8 mouse cellular contexts compared by ENCODE assay signal in genomic region chr2:130629839-130630203, GRCm38 (mm10). TPM values are rescaled to one million over a fixed set of nuclear protein-coding genes. Genes with fewer than 3 reads are reported as not detected.
DNase-seq lines count a peak whose midpoint lies in the region; ATAC-seq and TF ChIP-seq lines count a peak whose summit lies in the region.

Gene Fastkd5, minus strand, starts transcription at chr2:130630027.
Gene Ubox5, minus strand, starts transcription at chr2:130630038.

- H3K27me3 ChIP-seq in erythroblast, embryonic 14.5 days (ENCODE audit: control insufficient read depth): peaks cover 31% of the 10 kb centered on the region
- H3K27me3 ChIP-seq in heart, embryonic 11.5 days (ENCODE audit: control insufficient read depth, insufficient read depth, low read length): peaks cover 19% of the 10 kb centered on the region
- H3K27me3 ChIP-seq in kidney, embryonic 16.5 days (ENCODE audit: insufficient read depth, low read length): peaks cover 7% of the 10 kb centered on the region; the same call in 1 of the 2 replicates
- H3K27me3 ChIP-seq in liver, embryonic 11.5 days (replicated peaks; ENCODE audit: control insufficient read depth, insufficient read depth, low read length): peaks cover 20% of the 10 kb centered on the region
- H3K27me3 ChIP-seq in stomach, embryonic 14.5 days (ENCODE audit: control insufficient read depth, insufficient read depth, low read length): peaks cover 6% of the 10 kb centered on the region

- TF ChIP-seq CTCF in brain, embryonic 14.5 days (IDR thresholded peaks at IDR 0.05; ENCODE audit: borderline replicate concordance, extremely low read depth, insufficient read depth, insufficient read length): no peak

- peak within 1 kb of the TSS; percentile 76 for H3K4me2 ChIP-seq in heart, embryonic 11.5 days
- peak within 1 kb of the TSS; percentile 88 for H3K4me2 ChIP-seq in kidney, embryonic 16.5 days (replicated peaks; ENCODE audit: low read depth, low read length)
- H3K4me2 ChIP-seq in liver, embryonic 11.5 days: peak within 1 kb of the TSS; percentile 85
- peak within 1 kb of the TSS; percentile 94 for H3K4me2 ChIP-seq in stomach, embryonic 14.5 days (replicated peaks; ENCODE audit: low read depth, low read length)

- H3K36me3 ChIP-seq in erythroblast, embryonic 14.5 days (ENCODE audit: control insufficient read depth): peaks cover 32% of the 10 kb centered on the region
- H3K36me3 ChIP-seq in heart, embryonic 11.5 days (ENCODE audit: control insufficient read depth, insufficient read depth, low read length): peaks cover 5% of the 10 kb centered on the region
- peaks cover 15% of the 10 kb centered on the region for H3K36me3 ChIP-seq in kidney, embryonic 16.5 days (ENCODE audit: insufficient read depth, low read length)
- peaks cover 11% of the 10 kb centered on the region for H3K36me3 ChIP-seq in liver, embryonic 11.5 days (ENCODE audit: control insufficient read depth, insufficient read depth, low read length)
- H3K36me3 ChIP-seq in stomach, embryonic 14.5 days (ENCODE audit: control insufficient read depth, insufficient read depth, low read length): peaks cover 9% of the 10 kb centered on the region; the same call in 1 of the 2 replicates

- H3K4me3 ChIP-seq in erythroblast, embryonic 14.5 days (replicated peaks): peak within 1 kb of the TSS; percentile 99
- H3K4me3 ChIP-seq in heart, embryonic 11.5 days (ENCODE audit: low read depth, low read length): peak within 1 kb of the TSS; percentile 94
- peak within 1 kb of the TSS; percentile 97 for H3K4me3 ChIP-seq in kidney, embryonic 16.5 days (ENCODE audit: low read length)
- peak within 1 kb of the TSS; percentile 93 for H3K4me3 ChIP-seq in liver, embryonic 11.5 days (ENCODE audit: low read depth, low read length)
- peak within 1 kb of the TSS; percentile 98 for H3K4me3 ChIP-seq in stomach, embryonic 14.5 days (ENCODE audit: low read depth, low read length)

- H3K27ac ChIP-seq in heart, embryonic 11.5 days (ENCODE audit: low read depth, low read length): peak within 1 kb of the TSS; percentile 62
- H3K27ac ChIP-seq in kidney, embryonic 16.5 days (ENCODE audit: low read length): peak within 1 kb of the TSS; percentile 48
- peak within 1 kb of the TSS; percentile 67 for H3K27ac ChIP-seq in liver, embryonic 11.5 days (ENCODE audit: low read depth, low read length)
- peak within 1 kb of the TSS; percentile 22; the same call in 1 of the 2 replicates for H3K27ac ChIP-seq in stomach, embryonic 14.5 days (ENCODE audit: low read length)

- peak; percentile 88 for DNase-seq in B cell, adult 2 months
- DNase-seq in brain, embryonic 14.5 days (ENCODE audit: low read depth): peak; percentile 95
- peak; percentile 84 for DNase-seq in liver, embryonic 11.5 days (ENCODE audit: low spot score)
- DNase-seq in naive thymus-derived CD4-positive, alpha-beta T cell, adult 2 months (ENCODE audit: low read depth): peak; percentile 88

- TF ChIP-seq POLR2A in brain, embryonic 14.5 days (IDR thresholded peaks at IDR 0.05; ENCODE audit: borderline replicate concordance, extremely low read depth, insufficient read depth, insufficient read length, poor library complexity, severe bottlenecking): peak; percentile 30; the same call in 1 of the 2 replicates

- H3K4me1 ChIP-seq in erythroblast, embryonic 14.5 days (ENCODE audit: control insufficient read depth): peaks cover 34% of the 10 kb centered on the region
- peaks cover 10% of the 10 kb centered on the region; the same call in 1 of the 2 replicates for H3K4me1 ChIP-seq in heart, embryonic 11.5 days (ENCODE audit: control insufficient read depth, insufficient read depth, low read length)
- H3K4me1 ChIP-seq in kidney, embryonic 16.5 days (ENCODE audit: insufficient read depth, low read length): peaks cover 21% of the 10 kb centered on the region
- peaks cover 8% of the 10 kb centered on the region for H3K4me1 ChIP-seq in liver, embryonic 11.5 days (replicated peaks; ENCODE audit: control insufficient read depth, insufficient read depth, low read length)
- H3K4me1 ChIP-seq in stomach, embryonic 14.5 days (ENCODE audit: control insufficient read depth, insufficient read depth, low read length): 0 out of 2 replicates have a peak, but pooled peaks cover 3% of the 10 kb centered on the region

- ATAC-seq in heart, embryonic 11.5 days (replicated peaks; ENCODE audit: insufficient number of reproducible peaks, low FRiP score, low TSS enrichment): peak; percentile 79; the same call in 1 of the 2 replicates
- ATAC-seq in kidney, embryonic 16.5 days (ENCODE audit: low FRiP score, low TSS enrichment): peak; percentile 85
- peak; percentile 83 for ATAC-seq in liver, embryonic 11.5 days (replicated peaks; ENCODE audit: low FRiP score)
- ATAC-seq in stomach, embryonic 14.5 days (ENCODE audit: insufficient number of reproducible peaks, insufficient read depth, low FRiP score, low read depth): peak; percentile 70; the same call in 1 of the 2 replicates

- under 1% methylated on average over 23 of the region's 25 CpGs for WGBS in heart, embryonic 11.5 days (ENCODE audit: insufficient replicate concordance)
- WGBS in kidney, embryonic 16.5 days: 0% methylated on average over 25 of the region's 25 CpGs
- WGBS in liver, embryonic 11.5 days: under 1% methylated on average over 25 of the region's 25 CpGs
- under 1% methylated on average over 25 of the region's 25 CpGs for WGBS in stomach, embryonic 14.5 days

- peak within 1 kb of the TSS; percentile 88 for H3K9ac ChIP-seq in heart, embryonic 11.5 days (ENCODE audit: low read depth, low read length)
- peak within 1 kb of the TSS; percentile 89 for H3K9ac ChIP-seq in kidney, embryonic 16.5 days (replicated peaks; ENCODE audit: low read length)
- peak within 1 kb of the TSS; percentile 91 for H3K9ac ChIP-seq in liver, embryonic 11.5 days (ENCODE audit: low read depth, low read length)
- H3K9ac ChIP-seq in stomach, embryonic 14.5 days (replicated peaks; ENCODE audit: low read depth, low read length): peak within 1 kb of the TSS; percentile 86

- H3K9me3 ChIP-seq in erythroblast, embryonic 14.5 days (ENCODE audit: control insufficient read depth, low read length): peaks cover 9% of the 10 kb centered on the region; the same call in 1 of the 2 replicates
- no peaks in the 10 kb centered on the region for H3K9me3 ChIP-seq in heart, embryonic 11.5 days (replicated peaks; ENCODE audit: control insufficient read depth, low read length)
- no peaks in the 10 kb centered on the region for H3K9me3 ChIP-seq in kidney, embryonic 16.5 days (ENCODE audit: low read length)
- H3K9me3 ChIP-seq in liver, embryonic 11.5 days (ENCODE audit: control insufficient read depth, low read length): no peaks in the 10 kb centered on the region
- H3K9me3 ChIP-seq in stomach, embryonic 14.5 days (ENCODE audit: control insufficient read depth, low read depth, low read length): no peaks in the 10 kb centered on the region

RNA-seq across cellular contexts. Expression of gene Fastkd5, which starts in this region (rescaled TPM):
- polyA plus RNA-seq in brain, embryonic 14.5 days (2012; rRNA removed): 4.6 and 5.6 TPM in 2 replicates
- 0.02 and 0.03 TPM in 2 replicates for polyA plus RNA-seq in erythroblast, embryonic 14.5 days (2012)
- 18.8 and 19.7 TPM in 2 replicates for polyA plus RNA-seq in heart, embryonic 11.5 days (2014; fragmentation: Nextera tagmentation; extraction: Ambion mirVana)
- polyA plus RNA-seq in kidney, embryonic 16.5 days (2015; fragmentation: Nextera tagmentation; extraction: Ambion mirVana): 16.4 and 19.8 TPM in 2 replicates
- polyA plus RNA-seq in liver, embryonic 11.5 days (2014; fragmentation: Nextera tagmentation; extraction: Ambion mirVana): 26.3 and 30.8 TPM in 2 replicates
- polyA plus RNA-seq in stomach, embryonic 14.5 days (2014; fragmentation: Nextera tagmentation; extraction: Ambion mirVana): 17.1 and 17.9 TPM in 2 replicates

RNA-seq across cellular contexts. Expression of gene Ubox5, which starts in this region (rescaled TPM):
- polyA plus RNA-seq in brain, embryonic 14.5 days (2012; rRNA removed): 10.3 and 11.6 TPM in 2 replicates
- 0.13 and 0.17 TPM in 2 replicates for polyA plus RNA-seq in erythroblast, embryonic 14.5 days (2012)
- polyA plus RNA-seq in heart, embryonic 11.5 days (2014; fragmentation: Nextera tagmentation; extraction: Ambion mirVana): 8.9 and 10.4 TPM in 2 replicates
- polyA plus RNA-seq in kidney, embryonic 16.5 days (2015; fragmentation: Nextera tagmentation; extraction: Ambion mirVana): 14.3 and 16.0 TPM in 2 replicates
- 14.4 and 14.8 TPM in 2 replicates for polyA plus RNA-seq in liver, embryonic 11.5 days (2014; fragmentation: Nextera tagmentation; extraction: Ambion mirVana)
- 14.0 and 14.6 TPM in 2 replicates for polyA plus RNA-seq in stomach, embryonic 14.5 days (2014; fragmentation: Nextera tagmentation; extraction: Ambion mirVana)

Comparison
In these comparisons a context has a peak if more than half of its experiments do, and no peak if none do; other contexts are left out.
1. Peak in every context shown above with its lines: DNase-seq, ATAC-seq, H3K4me3 ChIP-seq and H3K27ac ChIP-seq.